Mouse (Mus musculus) stomach, embryonic 16.5 days (tissue): ENCODE measurements around the gene Dot1l. TPM values are rescaled to one million over a fixed set of nuclear protein-coding genes. Genes with fewer than 3 reads are reported as not detected.

Experiments
- ATAC-seq: fragments of 200-750 bp; cut with Nextera tagmentation; 2 replicates; pipeline ENCODE4 v1.8.0; 2017; ENCODE audit warnings: moderate number of reproducible peaks, moderate TSS enrichment; ENCODE audit not compliant: insufficient read depth, low FRiP score
- H3K27ac ChIP-seq: fragments of 300-500 bp; sonication (generic); 2 replicates; pipeline ENCODE4 v1.5.1; 2014; ENCODE audit warnings: low read length
- H3K27me3 ChIP-seq: fragments of 300-500 bp; sonication (generic); 2 replicates; pipeline ENCODE4 v1.6.1; 2014; ENCODE audit warnings: low read length, control low read depth, mixed read lengths; ENCODE audit not compliant: control insufficient read depth, insufficient read depth
- H3K36me3 ChIP-seq: fragments of 300-500 bp; sonication (generic); 2 replicates; pipeline ENCODE4 v1.6.1; 2014; ENCODE audit warnings: low read length; ENCODE audit not compliant: control insufficient read depth, insufficient read depth
- H3K4me1 ChIP-seq: fragments of 300-500 bp; sonication (generic); 2 replicates; pipeline ENCODE4 v1.6.1; 2014; ENCODE audit warnings: low read length, control low read depth, mixed read lengths; ENCODE audit not compliant: control insufficient read depth, insufficient read depth
- H3K4me2 ChIP-seq: fragments of 300-500 bp; sonication (generic); 2 replicates; pipeline ENCODE4 v1.6.1; 2014; ENCODE audit warnings: low read depth, low read length, mixed read lengths
- H3K4me3 ChIP-seq: fragments of 300-500 bp; sonication (generic); replicated peaks from 2 replicates; pipeline ENCODE4 v1.5.1; 2014; ENCODE audit warnings: mild to moderate bottlenecking, low read length
- H3K9ac ChIP-seq: fragments of 300-500 bp; sonication (generic); 2 replicates; pipeline ENCODE4 v1.6.1; 2014; ENCODE audit warnings: low read length
- H3K9me3 ChIP-seq: fragments of 300-500 bp; sonication (generic); replicated peaks from 2 replicates; pipeline ENCODE4 v1.6.1; 2016; ENCODE audit warnings: low read length, control low read depth; ENCODE audit not compliant: control insufficient read depth
- WGBS: fragments of 180-500 bp; shearing (Covaris S2); extraction: QIAGEN DNeasy Blood & Tissue Kit; methylation state at CpG from one replicate; pipeline ENCODE4 v1.1.7; 2014; 5-methylcytosine and 5-hydroxymethylcytosine counted together
- polyA plus RNA-seq: library from polyadenylated mRNA; unstranded; fragments of >200 nt; fragmentation: Nextera tagmentation; extraction: Ambion mirVana; gene quantifications from 2 replicates; pipeline ENCODE4 v1.2.1, GENCODE M21; 2015

Gene Dot1l
- 11.8 and 13.9 TPM in 2 replicates for polyA plus RNA-seq

GRCm38 (mm10) chr10:80754594-80755290 is at the start of gene Dot1l:
Dot1l (plus strand) TSS chr10:80755206.
- WGBS: 1% methylated on average over 55 of the region's 57 CpGs
- Histone ChIP-seq H3K9ac (peak within 1 kb of the TSS; percentile 95), H3K4me1 (peaks cover 45% of the 10 kb centered on the region), H3K9me3 (no peaks in the 10 kb centered on the region), H3K27ac (peak within 1 kb of the TSS; percentile 62), H3K36me3 (no peaks in the 10 kb centered on the region), H3K4me3 (peak within 1 kb of the TSS; percentile 92), H3K27me3 (no peaks in the 10 kb centered on the region), H3K4me2 (peak within 1 kb of the TSS; percentile 98)
- peak; percentile 92 for ATAC-seq

- no peak overlapping the region for H3K4me3 ChIP-seq
- peaks cover 22% of the 10 kb centered on the region for H3K4me1 ChIP-seq
- 77% methylated on average over 3 of the region's 3 CpGs for WGBS
- no peaks in the 10 kb centered on the region for H3K9me3 ChIP-seq
- ATAC-seq: no peak
- no peak overlapping the region for H3K27ac ChIP-seq
- H3K4me2 ChIP-seq: no peak overlapping the region
- H3K27me3 ChIP-seq: no peaks in the 10 kb centered on the region
- H3K36me3 ChIP-seq: peaks cover 21% of the 10 kb centered on the region
- H3K9ac ChIP-seq: no peak overlapping the region
Measured at GRCm38 (mm10) chr10:80705479-80705878, 49.5 kb upstream of the Dot1l start.

GRCm38 (mm10) chr10:80710834-80711233 is 44.2 kb upstream of the Dot1l start:
- Histone ChIP-seq H3K4me1 (no peaks in the 10 kb centered on the region), H3K9ac (no peak overlapping the region), H3K4me2 (no peak overlapping the region), H3K36me3 (peaks cover 46% of the 10 kb centered on the region), H3K4me3 (no peak overlapping the region), H3K27ac (no peak overlapping the region), H3K27me3 (no peaks in the 10 kb centered on the region), H3K9me3 (no peaks in the 10 kb centered on the region)
- 85% methylated on average over 3 of the region's 3 CpGs for WGBS
- no peak for ATAC-seq

- no peak overlapping the region for H3K9ac ChIP-seq
- ATAC-seq: no peak
- H3K4me1 ChIP-seq: no peaks in the 10 kb centered on the region
- WGBS: 95% methylated on average over 1 of the region's 1 CpGs
- H3K36me3 ChIP-seq: peaks cover 60% of the 10 kb centered on the region
- no peak overlapping the region for H3K4me3 ChIP-seq
- H3K27ac ChIP-seq: no peak overlapping the region
- H3K27me3 ChIP-seq: no peaks in the 10 kb centered on the region
- H3K4me2 ChIP-seq: no peak overlapping the region
- no peaks in the 10 kb centered on the region for H3K9me3 ChIP-seq
Measured at GRCm38 (mm10) chr10:80717281-80717680, 37.7 kb upstream of the Dot1l start.

GRCm38 (mm10) chr10:80727369-80728127 is 27.5 kb upstream of the Dot1l start:
- Histone ChIP-seq H3K4me2 (no peak overlapping the region), H3K36me3 (peaks cover 50% of the 10 kb centered on the region), H3K27me3 (no peaks in the 10 kb centered on the region), H3K27ac (no peak overlapping the region), H3K9me3 (no peaks in the 10 kb centered on the region), H3K4me1 (no peaks in the 10 kb centered on the region), H3K9ac (no peak overlapping the region), H3K4me3 (no peak overlapping the region)
- 80% methylated on average over 5 of the region's 5 CpGs for WGBS
- no peak for ATAC-seq

- no peaks in the 10 kb centered on the region for H3K27me3 ChIP-seq
- no peak overlapping the region for H3K4me2 ChIP-seq
- H3K4me3 ChIP-seq: no peak overlapping the region
- H3K9me3 ChIP-seq: no peaks in the 10 kb centered on the region
- H3K36me3 ChIP-seq: peaks cover 25% of the 10 kb centered on the region; the same call in 1 of the 2 replicates
- no peak overlapping the region for H3K9ac ChIP-seq
- no peak for ATAC-seq
- no peak overlapping the region for H3K27ac ChIP-seq
- no peaks in the 10 kb centered on the region for H3K4me1 ChIP-seq
- WGBS: 93% methylated on average over 6 of the region's 6 CpGs
Measured at GRCm38 (mm10) chr10:80732611-80733101, 22.4 kb upstream of the Dot1l start.

- H3K4me3 ChIP-seq: no peak overlapping the region
- H3K4me2 ChIP-seq: no peak overlapping the region
- H3K9me3 ChIP-seq: no peaks in the 10 kb centered on the region
- ATAC-seq: no peak
- H3K9ac ChIP-seq: no peak overlapping the region
- H3K27ac ChIP-seq: no peak overlapping the region
- peaks cover 16% of the 10 kb centered on the region for H3K4me1 ChIP-seq
- no peaks in the 10 kb centered on the region for H3K27me3 ChIP-seq
- 52% methylated on average over 5 of the region's 5 CpGs for WGBS
- H3K36me3 ChIP-seq: peaks cover 6% of the 10 kb centered on the region; the same call in 1 of the 2 replicates
Measured at GRCm38 (mm10) chr10:80736731-80737130, 18.3 kb upstream of the Dot1l start.

GRCm38 (mm10) chr10:80738657-80739056 is 16.3 kb upstream of the Dot1l start:
- Histone ChIP-seq H3K4me1 (peaks cover 20% of the 10 kb centered on the region), H3K27ac (no peak overlapping the region), H3K27me3 (no peaks in the 10 kb centered on the region), H3K4me3 (no peak overlapping the region), H3K9me3 (no peaks in the 10 kb centered on the region), H3K9ac (no peak overlapping the region), H3K4me2 (no peak overlapping the region), H3K36me3 (no peaks in the 10 kb centered on the region)
- no peak for ATAC-seq
- 75% methylated on average over 1 of the region's 1 CpGs for WGBS

- Histone ChIP-seq H3K9me3 (no peaks in the 10 kb centered on the region), H3K9ac (peak overlapping the region; percentile 95), H3K36me3 (no peaks in the 10 kb centered on the region), H3K27me3 (no peaks in the 10 kb centered on the region), H3K4me2 (peak overlapping the region; percentile 98), H3K27ac (peak overlapping the region; percentile 83), H3K4me1 (peaks cover 20% of the 10 kb centered on the region), H3K4me3 (peak overlapping the region; percentile 98)
- 18% methylated on average over 5 of the region's 5 CpGs for WGBS
- ATAC-seq: no peak
Measured at GRCm38 (mm10) chr10:80741146-80741545, 13.9 kb upstream of the Dot1l start.
